Comparison of ENCODE assay signal across 28 mouse cellular contexts in genomic region chr6:37691976-37692644, GRCm38 (mm10).
DNase-seq lines count a peak whose midpoint lies in the region; ATAC-seq and TF ChIP-seq lines count a peak whose summit lies in the region.
"Had no signal": no experiment of that assay in that cellular context is flagged by ENCODE, and none has a peak within 500 bp of the region (broad histone marks: within the 10 kb centered on the region; RNA-seq: fewer than 3 reads in every experiment).

No protein-coding gene starts in this region.

- no peaks in the 10 kb centered on the region for H3K27me3 ChIP-seq in midbrain, embryonic 11.5 days (ENCODE audit: control insufficient read depth, insufficient read depth, low read length)
- no peaks in the 10 kb centered on the region for H3K27me3 ChIP-seq in midbrain, embryonic 16.5 days (ENCODE audit: control insufficient read depth, insufficient read depth, low read depth, low read length)
- H3K27me3 ChIP-seq in limb, embryonic 14.5 days (ENCODE audit: control insufficient read depth, insufficient read depth, low read length) = no peaks in the 10 kb centered on the region
- no peaks in the 10 kb centered on the region for H3K27me3 ChIP-seq in hindbrain, embryonic 16.5 days (replicated peaks; ENCODE audit: control insufficient read depth, insufficient read depth, low read length)
- H3K27me3 ChIP-seq in heart, embryonic 10.5 days (ENCODE audit: insufficient read depth, poor library complexity, severe bottlenecking) = no peaks in the 10 kb centered on the region
- H3K27me3 ChIP-seq: embryonic facial prominence, embryonic 13.5 days; forebrain, embryonic 13.5 days; heart, embryonic 12.5 days; heart, embryonic 15.5 days; hindbrain, embryonic 13.5 days had no signal

- DNase-seq in midbrain, embryonic 11.5 days (ENCODE audit: low spot score, missing footprints) = peak; percentile 73
- DNase-seq in ES-E14 (ENCODE audit: low read depth, low spot score) = no peak
- DNase-seq in limb, embryonic 14.5 days (ENCODE audit: low spot score) = peak; percentile 81
- DNase-seq in heart, embryonic 10.5 days (ENCODE audit: low spot score) = no peak
- DNase-seq: adrenal gland, postnatal 10 days; adrenal gland, postnatal 36 days; cerebellum, adult 18-20 months; cerebellum, adult 9-11 months; cerebellum, postnatal 25 days; gastrocnemius, adult 2 months; gastrocnemius, postnatal 14 days; heart, adult 11 months; heart, postnatal 10 days; heart, postnatal 36 days had no signal

- H3K27ac ChIP-seq in midbrain, embryonic 11.5 days (ENCODE audit: low read depth, low read length) = no peak overlapping the region
- H3K27ac ChIP-seq in midbrain, embryonic 16.5 days (ENCODE audit: low read length) = no peak overlapping the region
- H3K27ac ChIP-seq in ES-E14 (ENCODE audit: insufficient read depth, low read depth, low read length, poor library complexity, severe bottlenecking) = peak overlapping the region; percentile 90
- peak overlapping the region; percentile 46; the same call in 1 of the 2 replicates for H3K27ac ChIP-seq in limb, embryonic 14.5 days (replicated peaks; ENCODE audit: low read depth, low read length)
- no peak overlapping the region for H3K27ac ChIP-seq in hindbrain, embryonic 16.5 days (ENCODE audit: low read depth, low read length)
- H3K27ac ChIP-seq in heart, embryonic 10.5 days = no peak overlapping the region
- H3K27ac ChIP-seq: embryonic facial prominence, embryonic 13.5 days; forebrain, embryonic 10.5 days; forebrain, embryonic 13.5 days; gastrocnemius, adult 2 months; heart, embryonic 15.5 days; hindbrain, embryonic 10.5 days; hindbrain, embryonic 13.5 days; hindbrain, postnatal 0 days had no signal

- TF ChIP-seq POLR2A in limb, embryonic 14.5 days (IDR thresholded peaks at IDR 0.05; ENCODE audit: borderline replicate concordance, extremely low read depth, insufficient read depth, insufficient read length) = no peak

- no peak for ATAC-seq in midbrain, embryonic 11.5 days (ENCODE audit: low FRiP score)
- no peak for ATAC-seq in midbrain, embryonic 16.5 days
- peak; percentile 89 for ATAC-seq in limb, embryonic 14.5 days (ENCODE audit: low FRiP score, low read depth)
- no peak for ATAC-seq in hindbrain, embryonic 16.5 days
- ATAC-seq: CD4-positive, CD25-positive, alpha-beta regulatory T cell, adult 4 months; forebrain, embryonic 13.5 days; forebrain, embryonic 16.5 days; hindbrain, postnatal 0 days; inflammation-experienced regulatory T-cells, adult 6 months; intestine, embryonic 16.5 days had no signal

- WGBS in midbrain, embryonic 11.5 days = 90% methylated on average over 7 of the region's 7 CpGs
- WGBS in midbrain, embryonic 16.5 days = 91% methylated on average over 7 of the region's 7 CpGs
- WGBS in limb, embryonic 14.5 days = 71% methylated on average over 7 of the region's 7 CpGs
- WGBS in hindbrain, embryonic 16.5 days = 90% methylated on average over 7 of the region's 7 CpGs
- WGBS in heart, embryonic 10.5 days = 80% methylated on average over 7 of the region's 7 CpGs

- H3K36me3 ChIP-seq in midbrain, embryonic 11.5 days (ENCODE audit: control insufficient read depth, insufficient read depth, low read length) = no peaks in the 10 kb centered on the region
- H3K36me3 ChIP-seq in midbrain, embryonic 16.5 days (ENCODE audit: control insufficient read depth, insufficient read depth, low read length) = no peaks in the 10 kb centered on the region
- peaks cover 2% of the 10 kb centered on the region for H3K36me3 ChIP-seq in ES-E14 (ENCODE audit: control insufficient read depth, insufficient read depth, low read length, poor library complexity, severe bottlenecking)
- no peaks in the 10 kb centered on the region for H3K36me3 ChIP-seq in limb, embryonic 14.5 days (ENCODE audit: control insufficient read depth, insufficient read depth, low read length)
- H3K36me3 ChIP-seq in hindbrain, embryonic 16.5 days (ENCODE audit: control insufficient read depth, insufficient read depth, low read length) = no peaks in the 10 kb centered on the region
- no peaks in the 10 kb centered on the region for H3K36me3 ChIP-seq in heart, embryonic 10.5 days
- H3K36me3 ChIP-seq: embryonic facial prominence, embryonic 13.5 days; forebrain, embryonic 10.5 days; heart, embryonic 12.5 days; heart, embryonic 15.5 days; hindbrain, embryonic 10.5 days; hindbrain, embryonic 13.5 days had no signal

- H3K4me1 ChIP-seq in midbrain, embryonic 11.5 days (ENCODE audit: control insufficient read depth, insufficient read depth, low read length) = no peaks in the 10 kb centered on the region
- H3K4me1 ChIP-seq in midbrain, embryonic 16.5 days (ENCODE audit: control insufficient read depth, insufficient read depth, low read length) = no peaks in the 10 kb centered on the region
- H3K4me1 ChIP-seq in ES-E14 (ENCODE audit: control insufficient read depth in 2 of 2, insufficient read depth in 2 of 2, low read length in 2 of 2, poor library complexity in 1 of 2) = peaks cover 5 to 10% of the 10 kb centered on the region in 2 experiments
- H3K4me1 ChIP-seq in limb, embryonic 14.5 days (ENCODE audit: control insufficient read depth, insufficient read depth, low read length) = no peaks in the 10 kb centered on the region
- no peaks in the 10 kb centered on the region for H3K4me1 ChIP-seq in hindbrain, embryonic 16.5 days (ENCODE audit: control insufficient read depth, insufficient read depth, low read depth, low read length)
- no peaks in the 10 kb centered on the region for H3K4me1 ChIP-seq in heart, embryonic 10.5 days
- H3K4me1 ChIP-seq: embryonic facial prominence, embryonic 13.5 days; forebrain, embryonic 13.5 days; heart, embryonic 12.5 days; heart, embryonic 15.5 days; hindbrain, embryonic 13.5 days had no signal

- H3K4me2 ChIP-seq in midbrain, embryonic 11.5 days = no peak overlapping the region
- H3K4me2 ChIP-seq in midbrain, embryonic 16.5 days (ENCODE audit: low read length) = no peak overlapping the region
- no peak overlapping the region for H3K4me2 ChIP-seq in limb, embryonic 14.5 days (replicated peaks; ENCODE audit: low read depth, low read length, severe bottlenecking)
- H3K4me2 ChIP-seq in hindbrain, embryonic 16.5 days (ENCODE audit: low read length) = no peak overlapping the region
- H3K4me2 ChIP-seq: embryonic facial prominence, embryonic 13.5 days; forebrain, embryonic 13.5 days; heart, embryonic 12.5 days; heart, embryonic 15.5 days; hindbrain, embryonic 13.5 days had no signal

- in situ Hi-C loops in ES-E14 (cut with MboI; ENCODE audit: low sequenced_read_pairs in 2 of 2, unreplicated experiment in 2 of 2) = no loop called here

- no peak overlapping the region for H3K4me3 ChIP-seq in midbrain, embryonic 11.5 days (ENCODE audit: low read depth, low read length)
- no peak overlapping the region for H3K4me3 ChIP-seq in midbrain, embryonic 16.5 days (ENCODE audit: low read depth, low read length)
- H3K4me3 ChIP-seq in ES-E14 (ENCODE audit: insufficient read depth in 1 of 2, low read depth in 1 of 2, low read length in 2 of 2, poor library complexity in 1 of 2, severe bottlenecking in 1 of 2) = no peak overlapping the region
- no peak overlapping the region for H3K4me3 ChIP-seq in limb, embryonic 14.5 days (replicated peaks; ENCODE audit: low read length)
- H3K4me3 ChIP-seq in hindbrain, embryonic 16.5 days (ENCODE audit: low read length) = no peak overlapping the region
- no peak overlapping the region for H3K4me3 ChIP-seq in heart, embryonic 10.5 days
- H3K4me3 ChIP-seq: embryonic facial prominence, embryonic 13.5 days; forebrain, embryonic 10.5 days; forebrain, embryonic 13.5 days; gastrocnemius, adult 2 months; heart, embryonic 12.5 days; heart, embryonic 15.5 days; hindbrain, embryonic 10.5 days; hindbrain, embryonic 13.5 days had no signal

- H3K9ac ChIP-seq in midbrain, embryonic 11.5 days (ENCODE audit: low read length) = no peak overlapping the region
- no peak overlapping the region for H3K9ac ChIP-seq in midbrain, embryonic 16.5 days (ENCODE audit: low read depth, low read length)
- H3K9ac ChIP-seq in ES-E14 (ENCODE audit: insufficient read depth, low read depth, low read length, poor library complexity, severe bottlenecking) = no peak overlapping the region
- H3K9ac ChIP-seq in limb, embryonic 14.5 days (ENCODE audit: low read depth, low read length, severe bottlenecking) = no peak overlapping the region
- no peak overlapping the region for H3K9ac ChIP-seq in hindbrain, embryonic 16.5 days (ENCODE audit: low read depth, low read length)
- H3K9ac ChIP-seq: embryonic facial prominence, embryonic 13.5 days; forebrain, embryonic 13.5 days; heart, embryonic 12.5 days; heart, embryonic 15.5 days; hindbrain, embryonic 13.5 days had no signal

- no peaks in the 10 kb centered on the region for H3K9me3 ChIP-seq in midbrain, embryonic 11.5 days (ENCODE audit: control insufficient read depth, low read length)
- H3K9me3 ChIP-seq in midbrain, embryonic 16.5 days (replicated peaks; ENCODE audit: control insufficient read depth, low read length, poor library complexity, severe bottlenecking) = peaks cover under 1% of the 10 kb centered on the region; the same call in 1 of the 2 replicates
- no peaks in the 10 kb centered on the region for H3K9me3 ChIP-seq in ES-E14 (ENCODE audit: control insufficient read depth, insufficient read depth, low read depth, low read length)
- H3K9me3 ChIP-seq in limb, embryonic 14.5 days (ENCODE audit: control insufficient read depth, low read length) = no peaks in the 10 kb centered on the region
- H3K9me3 ChIP-seq in hindbrain, embryonic 16.5 days (ENCODE audit: control insufficient read depth, low read length) = peaks cover 3% of the 10 kb centered on the region
- H3K9me3 ChIP-seq in heart, embryonic 10.5 days = no peaks in the 10 kb centered on the region
- H3K9me3 ChIP-seq: embryonic facial prominence, embryonic 13.5 days; forebrain, embryonic 13.5 days; heart, embryonic 15.5 days; hindbrain, embryonic 10.5 days; hindbrain, embryonic 13.5 days had no signal

TF ChIP-seq in ES-E14, 5 proteins besides CTCF, POLR2A, EP300 and RAD21:
- no peak for TF ChIP-seq HCFC1 (IDR thresholded peaks at IDR 0.05; ENCODE audit: borderline replicate concordance, insufficient read depth, low read length)
- no peak for TF ChIP-seq ZNF384 (IDR thresholded peaks at IDR 0.05; ENCODE audit: low read depth, low read length)
- TF ChIP-seq ZC3H11A (IDR thresholded peaks at IDR 0.05; ENCODE audit: borderline replicate concordance, low read depth, low read length) = no peak
- TF ChIP-seq MAFK (IDR thresholded peaks at IDR 0.05; ENCODE audit: insufficient read depth, low read depth, low read length) = no peak
- no peak for TF ChIP-seq CHD2 (IDR thresholded peaks at IDR 0.05; ENCODE audit: low read depth, low read length)

Comparison
In these comparisons a context has a peak if more than half of its experiments do, and no peak if none do; other contexts are left out.
1. DNase-seq: peak in midbrain, embryonic 11.5 days (single experiment) and limb, embryonic 14.5 days (single experiment); none in ES-E14 (single experiment) and heart, embryonic 10.5 days (single experiment).
2. H3K27ac ChIP-seq: peak in ES-E14 (single experiment) and limb, embryonic 14.5 days (single experiment); none in midbrain, embryonic 11.5 days (single experiment), midbrain, embryonic 16.5 days (single experiment), hindbrain, embryonic 16.5 days (single experiment) and heart, embryonic 10.5 days (single experiment).